Mouse (Mus musculus) embryonic facial prominence, embryonic 15.5 days (tissue): Measurements from ENCODE around the gene Papln. TPM values are rescaled to one million over a fixed set of nuclear protein-coding genes. Genes with fewer than 3 reads are reported as not detected.

Source experiments
- ATAC-seq: fragments of 200-750 bp; cut with Nextera tagmentation; 2 replicates; pipeline ENCODE4 v1.8.0; 2017; ENCODE audit warnings: low read depth, moderate TSS enrichment; ENCODE audit not compliant: insufficient number of reproducible peaks, low FRiP score, low TSS enrichment
- H3K27ac ChIP-seq: fragments of 300-500 bp; sonication (generic); replicated peaks from 2 replicates; pipeline ENCODE4 v1.5.1; 2015; ENCODE audit warnings: mild to moderate bottlenecking, inconsistent platforms
- H3K27me3 ChIP-seq: fragments of 300-500 bp; sonication (generic); 2 replicates; pipeline ENCODE4 v1.6.1; 2015; ENCODE audit warnings: inconsistent platforms
- H3K36me3 ChIP-seq: fragments of 300-500 bp; sonication (generic); 2 replicates; pipeline ENCODE4 v1.6.1; 2015; ENCODE audit warnings: mild to moderate bottlenecking, inconsistent platforms
- H3K4me1 ChIP-seq: fragments of 300-500 bp; sonication (generic); 2 replicates; pipeline ENCODE4 v1.6.1; 2015; ENCODE audit warnings: inconsistent platforms
- H3K4me2 ChIP-seq: fragments of 300-500 bp; sonication (generic); replicated peaks from 2 replicates; pipeline ENCODE4 v1.6.1; 2015; ENCODE audit warnings: mild to moderate bottlenecking, inconsistent platforms
- H3K4me3 ChIP-seq: fragments of 300-500 bp; sonication (generic); replicated peaks from 2 replicates; pipeline ENCODE4 v1.5.1; 2015; ENCODE audit warnings: mild to moderate bottlenecking, inconsistent platforms
- H3K9ac ChIP-seq: fragments of 300-500 bp; sonication (generic); 2 replicates; pipeline ENCODE4 v1.6.1; 2015; ENCODE audit warnings: inconsistent platforms
- H3K9me3 ChIP-seq: fragments of 300-500 bp; sonication (generic); replicated peaks from 2 replicates; pipeline ENCODE4 v1.6.1; 2016; ENCODE audit warnings: inconsistent platforms
- WGBS: fragments of 180-500 bp; shearing (Covaris S2); methylation state at CpG from one replicate; pipeline ENCODE4 v1.1.7; 2015; 5-methylcytosine and 5-hydroxymethylcytosine counted together
- polyA plus RNA-seq: library from polyadenylated mRNA; unstranded; fragments of >200 nt; fragmentation: Nextera tagmentation; extraction: Ambion mirVana; gene quantifications from 2 replicates; pipeline ENCODE4 v1.2.1, GENCODE M21; 2015

Gene Papln
- polyA plus RNA-seq, 1 experiment from 2014 or later, result 5.2 TPM

DNA sequence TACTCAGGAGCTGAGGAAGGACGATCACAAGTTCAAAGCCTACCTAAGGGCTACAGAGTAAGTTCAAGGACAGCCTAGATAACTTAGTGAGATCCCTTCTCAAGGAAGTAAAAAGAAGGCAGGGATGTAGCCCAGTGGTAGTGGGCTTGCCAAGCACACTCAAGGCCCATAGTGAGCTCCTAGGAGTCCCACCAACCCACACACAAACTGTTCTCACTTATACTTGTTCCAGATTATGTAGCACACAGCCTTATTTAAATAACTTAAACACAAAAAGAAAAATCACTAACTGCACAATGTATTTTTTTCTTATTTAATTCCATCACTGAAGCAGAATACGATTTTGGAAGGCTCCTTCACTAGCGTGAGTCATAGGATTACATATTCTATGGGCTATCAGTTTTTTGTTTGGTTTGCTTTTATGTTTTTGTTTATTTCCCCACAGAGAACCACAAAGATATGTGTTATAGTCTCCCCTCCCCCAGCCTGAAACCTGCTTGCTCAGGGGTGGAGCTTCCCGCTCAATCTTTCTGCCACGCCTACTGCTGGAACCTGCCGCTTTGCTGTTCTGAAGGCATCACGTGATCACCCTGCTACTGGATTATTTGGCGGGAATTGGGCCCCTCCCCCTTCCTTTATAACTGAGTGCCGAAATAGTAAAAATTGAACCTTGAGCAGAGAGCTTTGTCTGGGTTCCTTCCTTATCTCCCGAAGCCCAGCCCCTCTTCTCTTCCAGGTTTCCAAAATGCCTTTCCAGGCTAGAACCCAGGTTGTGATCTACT lies 78.2 kb downstream of the Papln start:
- 89% methylated on average over 10 of the region's 10 CpGs for WGBS
- H3K27me3 ChIP-seq, result no peaks in the 10 kb centered on the region
- H3K9me3 ChIP-seq, result no peaks in the 10 kb centered on the region
- H3K4me3 ChIP-seq, result no peak overlapping the region
- H3K36me3 ChIP-seq, result peaks cover 18% of the 10 kb centered on the region; the same call in 1 of the 2 replicates
- no peak for ATAC-seq
- no peak overlapping the region for H3K4me2 ChIP-seq
- H3K9ac ChIP-seq, result no peak overlapping the region
- no peaks in the 10 kb centered on the region for H3K4me1 ChIP-seq
- H3K27ac ChIP-seq, result no peak overlapping the region

Other genes with a start within 250 kb of the Papln start
- 47.7 and 48.1 TPM in 2 replicates for gene Dcaf4, start 243.2 kb upstream of the Papln start, polyA plus RNA-seq
- 18.8 and 21.4 TPM in 2 replicates for gene Zfyve1, start 166.4 kb upstream of the Papln start, polyA plus RNA-seq
- gene Rbm25, start 132.4 kb upstream of the Papln start, polyA plus RNA-seq, result 225 and 256 TPM in 2 replicates
- 67.8 and 72.3 TPM in 2 replicates for gene Psen1, start 75.5 kb upstream of the Papln start, polyA plus RNA-seq
- 35.3 and 37.3 TPM in 2 replicates for gene Numb, start 158.3 kb downstream of the Papln start, polyA plus RNA-seq
- 14.7 and 15.4 TPM in 2 replicates for gene Riox1, start 187.0 kb downstream of the Papln start, polyA plus RNA-seq
- not detected in 2 replicates for gene Heatr4, start 221.2 kb downstream of the Papln start, polyA plus RNA-seq
- gene Acot2, start 224.2 kb downstream of the Papln start, polyA plus RNA-seq, result 24.0 and 24.4 TPM in 2 replicates
- gene Acot1, start 245.9 kb downstream of the Papln start, polyA plus RNA-seq, result 50.2 and 58.9 TPM in 2 replicates